Mouse (Mus musculus) kidney, adult 2 months (tissue): ENCODE measurements around the gene Phlpp1.

Source experiments
- CTCF ChIP-seq: fragments of 200-500 bp; conservative IDR thresholded peaks from 2 replicates; pipeline ENCODE4 v1.5.1; 2011; ENCODE audit warnings: low read depth, mild to moderate bottlenecking, control low read depth, low read length, moderate library complexity, mixed read lengths; ENCODE audit not compliant: insufficient read depth, insufficient read length
- POLR2A ChIP-seq: fragments of 200-500 bp; IDR thresholded peaks from one replicate; pipeline ENCODE4 v1.6.1; 2011; ENCODE audit warnings: low read depth, low read length, control low read depth

- TF ChIP-seq POLR2A = no peak
- TF ChIP-seq CTCF = no peak
Observed at GRCm38 (mm10) chr1:106269337-106269736, 97.8 kb downstream of the Phlpp1 start.
